Mouse (Mus musculus): Measurements from ENCODE around the gene Zfpm1. TPM values are rescaled to one million over a fixed set of nuclear protein-coding genes. Genes with fewer than 3 reads are reported as not detected.

Zfpm1 gene
- polyA plus RNA-seq, 1 experiment: 32.0 TPM

GRCm38 (mm10) chr8:122282501-122283355 lies 787 bp downstream of the Zfpm1 start:
- peaks cover 11% of the 10 kb centered on the region for H3K4me1 ChIP-seq (ENCODE audit: control insufficient read depth, insufficient read depth, low read length)
- TF ChIP-seq POLR2A (IDR thresholded peaks at IDR 0.05; ENCODE audit: borderline replicate concordance, extremely low read depth, low read depth, low read length): no peak
- TF ChIP-seq CTCF (IDR thresholded peaks at IDR 0.05; ENCODE audit: insufficient read depth, low read length): no peak
- WGBS: under 1% methylated on average over 70 of the region's 70 CpGs
- DNase-seq: peak; percentile 39
- H3K4me3 ChIP-seq (replicated peaks; ENCODE audit: extremely low read depth, low read depth, low read length): peak overlapping the region; percentile 70

DNA sequence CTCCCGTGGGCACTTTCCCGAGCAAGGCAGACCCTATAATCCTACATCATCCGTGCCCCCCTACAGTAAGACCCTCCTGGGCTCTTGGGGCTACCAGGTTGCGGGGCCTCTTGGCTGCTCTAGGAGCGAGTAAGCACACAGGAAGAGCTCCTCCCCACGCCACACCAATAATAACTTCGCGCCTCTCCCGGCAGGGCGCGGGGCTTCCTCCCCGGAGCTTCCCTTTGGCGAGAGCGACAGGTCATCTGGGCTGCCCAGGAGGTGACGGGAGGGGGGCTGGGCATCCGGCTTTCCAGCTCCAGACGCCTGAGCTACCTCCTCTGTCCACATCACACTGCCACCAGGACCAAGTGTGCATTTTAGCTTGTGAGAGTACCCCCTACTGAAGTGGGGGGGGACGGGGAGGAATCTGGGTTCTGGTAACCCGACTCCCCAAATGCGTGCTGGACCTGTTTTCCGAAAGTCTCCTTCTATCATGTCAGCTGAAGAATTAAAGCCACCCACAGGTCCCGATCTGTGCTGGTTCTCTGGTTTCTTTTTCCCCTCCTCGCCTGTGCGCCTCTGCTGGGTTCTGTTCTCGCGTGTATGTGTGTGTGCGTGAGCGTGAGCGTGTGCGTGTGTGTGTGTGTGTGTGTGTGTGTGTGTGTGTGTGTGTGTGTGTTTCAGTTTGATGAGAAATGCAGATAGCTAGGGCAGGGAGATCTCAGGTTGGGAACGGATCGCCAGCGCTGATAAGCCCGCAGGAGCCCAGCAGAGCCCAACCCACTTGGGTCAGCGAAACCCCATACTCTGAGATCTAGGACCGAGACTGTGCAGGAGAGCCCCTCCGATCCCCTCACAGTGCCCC lies 1.6 kb downstream of the Zfpm1 start:
- peak overlapping the region; percentile 70 for H3K4me3 ChIP-seq (replicated peaks; ENCODE audit: extremely low read depth, low read depth, low read length)
- 2% methylated on average over 37 of the region's 37 CpGs for WGBS
- TF ChIP-seq CTCF (IDR thresholded peaks at IDR 0.05; ENCODE audit: insufficient read depth, low read length): no peak
- TF ChIP-seq POLR2A (IDR thresholded peaks at IDR 0.05; ENCODE audit: borderline replicate concordance, extremely low read depth, low read depth, low read length): 0 out of 2 replicates have a peak, but pooled peaks have one; percentile 1
- peak; percentile 64 for DNase-seq
- peaks cover 11% of the 10 kb centered on the region for H3K4me1 ChIP-seq (ENCODE audit: control insufficient read depth, insufficient read depth, low read length)

DNA sequence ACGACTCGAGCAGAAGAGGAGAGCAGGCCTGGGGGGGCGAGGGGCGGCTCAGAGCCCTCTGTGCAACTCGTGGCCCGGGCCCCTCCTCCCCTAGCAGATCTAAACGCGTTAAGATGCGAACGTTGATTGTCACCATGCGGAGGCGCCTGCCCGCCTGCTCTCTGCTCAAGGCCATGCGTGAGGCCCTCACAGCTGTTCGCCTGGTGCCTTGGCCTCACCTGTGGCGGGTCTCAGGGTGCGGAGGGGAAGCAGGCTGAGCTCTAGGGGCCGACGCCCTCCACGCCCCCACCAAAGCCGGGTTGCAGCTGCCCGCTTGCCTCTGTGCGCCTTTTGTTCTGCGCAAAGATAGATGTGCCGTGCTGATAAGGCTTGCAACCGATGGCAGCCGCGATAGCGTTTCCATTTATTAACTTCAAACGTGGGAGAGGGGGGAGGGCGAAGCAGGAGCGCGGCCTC lies 2.3 kb downstream of the Zfpm1 start:
- TF ChIP-seq POLR2A (IDR thresholded peaks at IDR 0.05; ENCODE audit: borderline replicate concordance, extremely low read depth, low read depth, low read length): no peak
- TF ChIP-seq CTCF (IDR thresholded peaks at IDR 0.05; ENCODE audit: insufficient read depth, low read length): no peak
- Histone ChIP-seq H3K4me1 (ENCODE audit: control insufficient read depth, insufficient read depth, low read length) (peaks cover 11% of the 10 kb centered on the region), H3K4me3 (replicated peaks; ENCODE audit: extremely low read depth, low read depth, low read length) (peak overlapping the region; percentile 70)
- 1% methylated on average over 33 of the region's 33 CpGs for WGBS
- peak; percentile 68 for DNase-seq

DNA sequence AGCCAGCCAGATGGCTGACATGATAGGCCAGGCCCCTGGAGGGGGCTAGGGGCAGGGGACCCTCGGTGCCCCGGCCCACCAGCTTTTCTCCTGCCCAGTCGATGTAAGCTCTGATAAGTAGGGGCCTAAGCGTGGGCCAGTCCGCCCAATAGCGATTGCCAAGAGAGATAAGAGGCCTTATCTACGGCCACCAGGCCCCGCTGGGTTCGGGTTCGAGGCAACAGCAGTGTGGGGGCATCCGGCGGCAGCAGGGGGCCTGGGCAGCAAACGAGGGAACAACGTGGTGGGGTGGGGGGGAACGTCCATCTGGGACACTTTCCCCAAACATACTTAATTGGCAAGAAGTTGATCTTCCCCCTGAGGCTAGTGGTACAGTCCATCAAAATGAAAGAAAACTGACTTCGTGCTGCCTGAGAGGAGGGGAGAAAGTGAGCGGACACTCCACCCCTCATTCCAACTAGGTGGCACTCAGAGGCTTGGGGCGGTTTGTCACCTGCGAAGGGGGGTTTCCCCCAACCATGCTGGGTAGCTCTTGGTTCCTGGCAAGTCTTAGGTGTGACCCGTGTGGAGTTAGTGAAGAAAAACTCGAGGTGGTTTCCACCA lies 2.8 kb downstream of the Zfpm1 start:
- peak overlapping the region; percentile 70 for H3K4me3 ChIP-seq (replicated peaks; ENCODE audit: extremely low read depth, low read depth, low read length)
- peak; percentile 34 for DNase-seq
- no peak for TF ChIP-seq POLR2A (IDR thresholded peaks at IDR 0.05; ENCODE audit: borderline replicate concordance, extremely low read depth, low read depth, low read length)
- no peak for TF ChIP-seq CTCF (IDR thresholded peaks at IDR 0.05; ENCODE audit: insufficient read depth, low read length)
- WGBS: 13% methylated on average over 21 of the region's 21 CpGs
- peaks cover 11% of the 10 kb centered on the region for H3K4me1 ChIP-seq (ENCODE audit: control insufficient read depth, insufficient read depth, low read length)

DNA sequence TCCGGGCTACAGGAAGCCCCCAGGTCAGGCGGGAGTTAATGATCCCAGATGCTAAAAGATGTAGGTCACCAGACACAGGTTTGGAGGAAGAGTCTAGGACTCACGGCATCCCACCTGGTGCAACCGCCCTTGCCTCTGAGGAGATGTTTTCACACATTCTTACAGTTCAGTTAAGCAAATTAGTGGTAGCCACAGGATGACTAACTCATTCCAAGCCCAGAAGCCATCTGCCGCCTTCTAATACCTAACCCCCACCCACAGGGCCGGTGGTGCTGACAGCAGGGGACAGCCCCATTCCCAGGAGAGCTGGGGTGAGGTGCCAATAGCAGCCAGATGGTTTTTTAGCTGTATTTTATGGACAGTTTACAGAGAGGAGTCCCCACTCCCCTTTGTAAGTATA lies 3.8 kb downstream of the Zfpm1 start:
- TF ChIP-seq POLR2A (IDR thresholded peaks at IDR 0.05; ENCODE audit: borderline replicate concordance, extremely low read depth, low read depth, low read length) (no peak), CTCF (IDR thresholded peaks at IDR 0.05; ENCODE audit: insufficient read depth, low read length) (no peak)
- Histone ChIP-seq H3K4me3 (replicated peaks; ENCODE audit: extremely low read depth, low read depth, low read length) (no peak overlapping the region), H3K4me1 (ENCODE audit: control insufficient read depth, insufficient read depth, low read length) (peaks cover 9% of the 10 kb centered on the region)
- no peak for DNase-seq
- 77% methylated on average over 6 of the region's 6 CpGs for WGBS

DNA sequence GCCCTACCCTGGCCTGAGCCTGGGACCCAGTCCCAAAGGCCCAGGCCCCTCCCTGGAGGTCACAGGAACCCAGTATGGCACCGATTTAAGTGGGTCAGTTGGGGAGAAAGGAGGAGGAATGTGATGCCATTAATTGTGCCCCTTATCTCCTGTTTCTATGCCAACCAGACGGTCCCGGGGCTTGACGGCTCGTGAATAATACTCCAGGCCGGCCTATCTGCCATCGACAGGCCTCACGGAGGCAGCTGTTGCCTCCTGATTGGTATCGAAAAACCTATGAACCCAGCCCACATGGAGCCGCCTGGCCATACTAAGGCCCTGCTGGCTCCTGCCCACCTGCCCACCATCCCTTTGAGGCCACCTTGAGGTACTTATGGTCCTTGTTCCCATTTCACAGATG lies 5.0 kb downstream of the Zfpm1 start:
- peaks cover 9% of the 10 kb centered on the region for H3K4me1 ChIP-seq (ENCODE audit: control insufficient read depth, insufficient read depth, low read length)
- H3K4me3 ChIP-seq (replicated peaks; ENCODE audit: extremely low read depth, low read depth, low read length): no peak overlapping the region
- WGBS: 69% methylated on average over 10 of the region's 10 CpGs
- TF ChIP-seq POLR2A (IDR thresholded peaks at IDR 0.05; ENCODE audit: borderline replicate concordance, extremely low read depth, low read depth, low read length) (no peak), CTCF (IDR thresholded peaks at IDR 0.05; ENCODE audit: insufficient read depth, low read length) (no peak)
- no peak for DNase-seq

DNA sequence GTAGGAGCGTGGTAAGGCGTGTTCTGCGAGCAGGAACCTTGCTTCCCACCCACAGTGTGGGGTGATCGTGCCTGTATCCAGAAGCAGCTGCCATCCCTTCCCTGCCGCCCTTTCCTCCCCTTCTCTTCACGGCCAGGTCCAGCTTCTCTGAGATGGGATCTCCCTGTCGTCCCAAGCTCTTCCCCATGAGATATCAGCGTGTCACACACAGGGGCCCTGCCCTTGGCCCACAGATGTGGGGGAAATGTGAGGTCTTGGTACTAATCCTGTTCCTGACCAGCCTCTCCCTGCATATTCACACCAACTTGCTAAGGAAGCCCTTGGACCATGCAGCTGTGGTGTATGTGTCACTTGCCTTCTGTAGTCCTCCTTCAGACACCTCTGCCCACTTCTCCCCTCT lies 5.8 kb downstream of the Zfpm1 start:
- Histone ChIP-seq H3K4me3 (replicated peaks; ENCODE audit: extremely low read depth, low read depth, low read length) (no peak overlapping the region), H3K4me1 (ENCODE audit: control insufficient read depth, insufficient read depth, low read length) (peaks cover 9% of the 10 kb centered on the region)
- 87% methylated on average over 8 of the region's 8 CpGs for WGBS
- DNase-seq: no peak
- no peak for TF ChIP-seq CTCF (IDR thresholded peaks at IDR 0.05; ENCODE audit: insufficient read depth, low read length)
- no peak for TF ChIP-seq POLR2A (IDR thresholded peaks at IDR 0.05; ENCODE audit: borderline replicate concordance, extremely low read depth, low read depth, low read length)

GRCm38 (mm10) chr8:122288344-122288743 lies 6.4 kb downstream of the Zfpm1 start:
- no peak for DNase-seq
- Histone ChIP-seq H3K4me3 (replicated peaks; ENCODE audit: extremely low read depth, low read depth, low read length) (no peak overlapping the region), H3K4me1 (ENCODE audit: control insufficient read depth, insufficient read depth, low read length) (peaks cover 7% of the 10 kb centered on the region)
- 56% methylated on average over 3 of the region's 3 CpGs for WGBS
- TF ChIP-seq POLR2A (IDR thresholded peaks at IDR 0.05; ENCODE audit: borderline replicate concordance, extremely low read depth, low read depth, low read length) (no peak), CTCF (IDR thresholded peaks at IDR 0.05; ENCODE audit: insufficient read depth, low read length) (no peak)

GRCm38 (mm10) chr8:122291075-122291474 lies 9.1 kb downstream of the Zfpm1 start:
- peaks cover under 1% of the 10 kb centered on the region; the same call in 1 of the 2 replicates for H3K4me1 ChIP-seq (ENCODE audit: control insufficient read depth, insufficient read depth, low read length)
- H3K4me3 ChIP-seq (replicated peaks; ENCODE audit: extremely low read depth, low read depth, low read length): no peak overlapping the region
- WGBS: 63% methylated on average over 12 of the region's 12 CpGs
- no peak for DNase-seq
- TF ChIP-seq POLR2A (IDR thresholded peaks at IDR 0.05; ENCODE audit: borderline replicate concordance, extremely low read depth, low read depth, low read length) (no peak), CTCF (IDR thresholded peaks at IDR 0.05; ENCODE audit: insufficient read depth, low read length) (no peak)

All from lung, adult 2 months (tissue).